Mouse (Mus musculus): Measurements from ENCODE around the gene Snap47. TPM values are rescaled to one million over a fixed set of nuclear protein-coding genes. Genes with fewer than 3 reads are reported as not detected.

Gene Snap47
- polyA plus RNA-seq, 1 experiment from 2014 or later, result 614 TPM

- Histone ChIP-seq H3K9ac (ENCODE audit: low read depth, low read length) (no peak overlapping the region), H3K27me3 (ENCODE audit: control insufficient read depth, insufficient read depth, low read depth, low read length) (no peaks in the 10 kb centered on the region), H3K27ac (ENCODE audit: low read length) (no peak overlapping the region), H3K4me3 (ENCODE audit: low read depth, low read length) (no peak overlapping the region), H3K4me2 (ENCODE audit: low read length) (no peak overlapping the region), H3K4me1 (ENCODE audit: control insufficient read depth, insufficient read depth, low read length) (peaks cover 3% of the 10 kb centered on the region; the same call in 1 of the 2 replicates), H3K36me3 (ENCODE audit: control insufficient read depth, insufficient read depth, low read length) (no peaks in the 10 kb centered on the region), H3K9me3 (replicated peaks; ENCODE audit: control insufficient read depth, low read length, poor library complexity, severe bottlenecking) (no peaks in the 10 kb centered on the region)
- ATAC-seq, result no peak
- 69% methylated on average over 4 of the region's 4 CpGs for WGBS
Observed at GRCm38 (mm10) chr11:59389617-59390016, 61.4 kb downstream of the Snap47 start.

- Histone ChIP-seq H3K36me3 (ENCODE audit: control insufficient read depth, insufficient read depth, low read length) (no peaks in the 10 kb centered on the region), H3K27ac (ENCODE audit: low read length) (no peak overlapping the region)
Observed at GRCm38 (mm10) chr11:59388806-59389205, 62.2 kb downstream of the Snap47 start.

GRCm38 (mm10) chr11:59387471-59387870, 63.5 kb downstream of the Snap47 start:
- no peak for ATAC-seq
- Histone ChIP-seq H3K9me3 (replicated peaks; ENCODE audit: control insufficient read depth, low read length, poor library complexity, severe bottlenecking) (no peaks in the 10 kb centered on the region), H3K27ac (ENCODE audit: low read length) (no peak overlapping the region), H3K36me3 (ENCODE audit: control insufficient read depth, insufficient read depth, low read length) (no peaks in the 10 kb centered on the region), H3K9ac (ENCODE audit: low read depth, low read length) (no peak overlapping the region), H3K4me2 (ENCODE audit: low read length) (no peak overlapping the region), H3K4me3 (ENCODE audit: low read depth, low read length) (no peak overlapping the region), H3K4me1 (ENCODE audit: control insufficient read depth, insufficient read depth, low read length) (no peaks in the 10 kb centered on the region), H3K27me3 (ENCODE audit: control insufficient read depth, insufficient read depth, low read depth, low read length) (no peaks in the 10 kb centered on the region)
- 56% methylated on average over 4 of the region's 4 CpGs for WGBS

More at GRCm38 (mm10) chr11:59388806-59389205, 62.2 kb downstream of the Snap47 start:
- no peak overlapping the region for H3K4me3 ChIP-seq (ENCODE audit: low read depth, low read length)
- no peaks in the 10 kb centered on the region for H3K9me3 ChIP-seq (replicated peaks; ENCODE audit: control insufficient read depth, low read length, poor library complexity, severe bottlenecking)
- 75% methylated on average over 4 of the region's 4 CpGs for WGBS
- no peak for ATAC-seq
- H3K27me3 ChIP-seq (ENCODE audit: control insufficient read depth, insufficient read depth, low read depth, low read length), result no peaks in the 10 kb centered on the region
- H3K4me1 ChIP-seq (ENCODE audit: control insufficient read depth, insufficient read depth, low read length), result peaks cover 3% of the 10 kb centered on the region; the same call in 1 of the 2 replicates
- no peak overlapping the region for H3K4me2 ChIP-seq (ENCODE audit: low read length)
- no peak overlapping the region for H3K9ac ChIP-seq (ENCODE audit: low read depth, low read length)

- Histone ChIP-seq H3K36me3 (ENCODE audit: control insufficient read depth, insufficient read depth, low read length) (no peaks in the 10 kb centered on the region), H3K9ac (ENCODE audit: low read depth, low read length) (no peak overlapping the region), H3K4me1 (ENCODE audit: control insufficient read depth, insufficient read depth, low read length) (no peaks in the 10 kb centered on the region), H3K27ac (ENCODE audit: low read length) (no peak overlapping the region), H3K4me3 (ENCODE audit: low read depth, low read length) (no peak overlapping the region), H3K27me3 (ENCODE audit: control insufficient read depth, insufficient read depth, low read depth, low read length) (no peaks in the 10 kb centered on the region), H3K4me2 (ENCODE audit: low read length) (no peak overlapping the region), H3K9me3 (replicated peaks; ENCODE audit: control insufficient read depth, low read length, poor library complexity, severe bottlenecking) (no peaks in the 10 kb centered on the region)
- 16% methylated on average over 8 of the region's 8 CpGs for WGBS
- no peak for ATAC-seq
Observed at GRCm38 (mm10) chr11:59385123-59385522, 65.9 kb downstream of the Snap47 start.

- Histone ChIP-seq H3K4me2 (ENCODE audit: low read length) (no peak overlapping the region), H3K9me3 (replicated peaks; ENCODE audit: control insufficient read depth, low read length, poor library complexity, severe bottlenecking) (no peaks in the 10 kb centered on the region), H3K36me3 (ENCODE audit: control insufficient read depth, insufficient read depth, low read length) (no peaks in the 10 kb centered on the region), H3K9ac (ENCODE audit: low read depth, low read length) (no peak overlapping the region), H3K4me3 (ENCODE audit: low read depth, low read length) (no peak overlapping the region), H3K4me1 (ENCODE audit: control insufficient read depth, insufficient read depth, low read length) (no peaks in the 10 kb centered on the region), H3K27me3 (ENCODE audit: control insufficient read depth, insufficient read depth, low read depth, low read length) (no peaks in the 10 kb centered on the region), H3K27ac (ENCODE audit: low read length) (no peak overlapping the region)
- WGBS, result 61% methylated on average over 7 of the region's 7 CpGs
- ATAC-seq, result no peak
Observed at GRCm38 (mm10) chr11:59384441-59384959, 66.5 kb downstream of the Snap47 start.

- H3K4me3 ChIP-seq (ENCODE audit: low read depth, low read length), result no peak overlapping the region
- H3K9me3 ChIP-seq (replicated peaks; ENCODE audit: control insufficient read depth, low read length, poor library complexity, severe bottlenecking), result no peaks in the 10 kb centered on the region
- H3K4me1 ChIP-seq (ENCODE audit: control insufficient read depth, insufficient read depth, low read length), result no peaks in the 10 kb centered on the region
- no peak overlapping the region for H3K4me2 ChIP-seq (ENCODE audit: low read length)
- H3K27ac ChIP-seq (ENCODE audit: low read length), result no peak overlapping the region
- H3K27me3 ChIP-seq (ENCODE audit: control insufficient read depth, insufficient read depth, low read depth, low read length), result no peaks in the 10 kb centered on the region
- no peak for ATAC-seq
- H3K36me3 ChIP-seq (ENCODE audit: control insufficient read depth, insufficient read depth, low read length), result no peaks in the 10 kb centered on the region
- H3K9ac ChIP-seq (ENCODE audit: low read depth, low read length), result no peak overlapping the region
Observed at GRCm38 (mm10) chr11:59379547-59379946, 71.4 kb downstream of the Snap47 start.

- Histone ChIP-seq H3K9ac (ENCODE audit: low read depth, low read length) (no peak overlapping the region), H3K4me2 (ENCODE audit: low read length) (no peak overlapping the region), H3K4me3 (ENCODE audit: low read depth, low read length) (no peak overlapping the region), H3K9me3 (replicated peaks; ENCODE audit: control insufficient read depth, low read length, poor library complexity, severe bottlenecking) (no peaks in the 10 kb centered on the region), H3K4me1 (ENCODE audit: control insufficient read depth, insufficient read depth, low read length) (no peaks in the 10 kb centered on the region), H3K27ac (ENCODE audit: low read length) (no peak overlapping the region), H3K27me3 (ENCODE audit: control insufficient read depth, insufficient read depth, low read depth, low read length) (no peaks in the 10 kb centered on the region), H3K36me3 (ENCODE audit: control insufficient read depth, insufficient read depth, low read length) (no peaks in the 10 kb centered on the region)
- WGBS, result 86% methylated on average over 3 of the region's 3 CpGs
- ATAC-seq, result no peak
Observed at GRCm38 (mm10) chr11:59377999-59378398, 73.0 kb downstream of the Snap47 start.

- Histone ChIP-seq H3K27ac (ENCODE audit: low read length) (no peak within 1 kb of the TSS), H3K4me1 (ENCODE audit: control insufficient read depth, insufficient read depth, low read length) (no peaks in the 10 kb centered on the region), H3K9ac (ENCODE audit: low read depth, low read length) (no peak within 1 kb of the TSS; the same call in 1 of the 2 replicates), H3K4me2 (ENCODE audit: low read length) (no peak within 1 kb of the TSS), H3K9me3 (replicated peaks; ENCODE audit: control insufficient read depth, low read length, poor library complexity, severe bottlenecking) (no peaks in the 10 kb centered on the region), H3K4me3 (ENCODE audit: low read depth, low read length) (no peak within 1 kb of the TSS), H3K27me3 (ENCODE audit: control insufficient read depth, insufficient read depth, low read depth, low read length) (no peaks in the 10 kb centered on the region), H3K36me3 (ENCODE audit: control insufficient read depth, insufficient read depth, low read length) (no peaks in the 10 kb centered on the region)
- no peak for ATAC-seq
- 82% methylated on average over 16 of the region's 16 CpGs for WGBS
Observed at GRCm38 (mm10) chr11:59375475-59375874, 75.5 kb downstream of the Snap47 start, which contains the start of gene Prss38. Gene Prss38 (minus strand): TSS chr11:59375657.

GRCm38 (mm10) chr11:59369848-59370247, 81.1 kb downstream of the Snap47 start:
- H3K4me3 ChIP-seq (ENCODE audit: low read depth, low read length), result no peak overlapping the region
- no peaks in the 10 kb centered on the region for H3K36me3 ChIP-seq (ENCODE audit: control insufficient read depth, insufficient read depth, low read length)
- no peak for ATAC-seq
- H3K9me3 ChIP-seq (replicated peaks; ENCODE audit: control insufficient read depth, low read length, poor library complexity, severe bottlenecking), result no peaks in the 10 kb centered on the region
- no peak overlapping the region for H3K9ac ChIP-seq (ENCODE audit: low read depth, low read length)
- H3K4me2 ChIP-seq (ENCODE audit: low read length), result no peak overlapping the region
- H3K27ac ChIP-seq (ENCODE audit: low read length), result no peak overlapping the region
- WGBS, result 79% methylated on average over 11 of the region's 11 CpGs
- H3K4me1 ChIP-seq (ENCODE audit: control insufficient read depth, insufficient read depth, low read length), result no peaks in the 10 kb centered on the region
- H3K27me3 ChIP-seq (ENCODE audit: control insufficient read depth, insufficient read depth, low read depth, low read length), result no peaks in the 10 kb centered on the region

Measured in midbrain, embryonic 16.5 days (tissue).